Mouse (Mus musculus) limb, embryonic 14.5 days (tissue): Measurements from ENCODE around the gene 2310009B15Rik. TPM values are rescaled to one million over a fixed set of nuclear protein-coding genes. Genes with fewer than 3 reads are reported as not detected.

ENCODE experiments used
- ATAC-seq: fragments of 200-750 bp; cut with Nextera tagmentation; 2 replicates; pipeline ENCODE4 v1.8.0; 2017; ENCODE audit warnings: low read depth, moderate number of reproducible peaks, moderate TSS enrichment; ENCODE audit not compliant: low FRiP score
- DNase-seq: peaks from one replicate; pipeline ENCODE4 v3.0.0-alpha.2; 2015; ENCODE audit warnings: low spot score
- H3K27ac ChIP-seq: fragments of 300-500 bp; sonication (generic); replicated peaks from 2 replicates; pipeline ENCODE4 v1.5.1; 2014; ENCODE audit warnings: low read depth, mild to moderate bottlenecking, low read length, moderate library complexity, mixed read lengths
- H3K27me3 ChIP-seq: fragments of 300-500 bp; sonication (generic); 2 replicates; pipeline ENCODE4 v1.6.1; 2014; ENCODE audit warnings: low read length, mixed read lengths; ENCODE audit not compliant: control insufficient read depth, insufficient read depth
- H3K36me3 ChIP-seq: fragments of 300-500 bp; sonication (generic); 2 replicates; pipeline ENCODE4 v1.6.1; 2014; ENCODE audit warnings: mild to moderate bottlenecking, low read length, moderate library complexity, mixed read lengths; ENCODE audit not compliant: control insufficient read depth, insufficient read depth
- H3K4me1 ChIP-seq: fragments of 300-500 bp; sonication (generic); 2 replicates; pipeline ENCODE4 v1.6.1; 2014; ENCODE audit warnings: antibody characterized with exemption, low read length, mixed read lengths; ENCODE audit not compliant: control insufficient read depth, insufficient read depth
- H3K4me2 ChIP-seq: fragments of 300-500 bp; sonication (generic); replicated peaks from 2 replicates; pipeline ENCODE4 v1.6.1; 2014; ENCODE audit warnings: low read depth, mild to moderate bottlenecking, low read length, moderate library complexity; ENCODE audit not compliant: severe bottlenecking
- H3K4me3 ChIP-seq: fragments of 300-500 bp; sonication (generic); replicated peaks from 2 replicates; pipeline ENCODE4 v1.5.1; 2014; ENCODE audit warnings: low read length
- H3K9ac ChIP-seq: fragments of 300-500 bp; sonication (generic); 2 replicates; pipeline ENCODE4 v1.6.1; 2014; ENCODE audit warnings: mild to moderate bottlenecking, low read depth, low read length, moderate library complexity; ENCODE audit not compliant: severe bottlenecking
- H3K9me3 ChIP-seq: fragments of 300-500 bp; sonication (generic); 2 replicates; pipeline ENCODE4 v1.6.1; 2016; ENCODE audit warnings: low read length; ENCODE audit not compliant: control insufficient read depth
- POLR2A ChIP-seq: fragments of 200-500 bp; IDR thresholded peaks from 2 replicates; pipeline ENCODE4 v1.8.0; 2012; ENCODE audit warnings: inconsistent platforms, mild to moderate bottlenecking, moderate library complexity, borderline replicate concordance; ENCODE audit not compliant: insufficient read depth, insufficient read length; ENCODE audit errors: extremely low read depth
- WGBS: fragments of 180-500 bp; shearing (Covaris S2); extraction: QIAGEN DNeasy Blood & Tissue Kit; methylation state at CpG from one replicate; pipeline ENCODE4 v1.1.7; 2014; 5-methylcytosine and 5-hydroxymethylcytosine counted together
- polyA plus RNA-seq, 2 experiments: library from polyadenylated mRNA; depleted of rRNA in 1 of 2; stranded (reverse) in 1 of 2; unstranded in 1 of 2; fragments of >200 nt; fragmentation: Nextera tagmentation in 1 of 2; extraction: Ambion mirVana in 1 of 2; gene quantifications; 2 replicates each; pipeline versions ENCODE4 v1.2.1 to v1.2.3; 2012 to 2014

The 2310009B15Rik gene
- polyA plus RNA-seq, 2 experiments, result 47.9 to 50.4 TPM

- Histone ChIP-seq H3K9me3 (no peaks in the 10 kb centered on the region), H3K27me3 (peaks cover 41% of the 10 kb centered on the region), H3K9ac (0 out of 2 replicates have a peak overlapping the region, but pooled peaks have one; percentile 25), H3K4me2 (peak overlapping the region; percentile 62; the same call in 1 of the 2 replicates), H3K4me3 (peak overlapping the region; percentile 37), H3K4me1 (peaks cover 19% of the 10 kb centered on the region), H3K36me3 (0 out of 2 replicates have a peak, but pooled peaks cover 2% of the 10 kb centered on the region), H3K27ac (no peak overlapping the region)
- TF ChIP-seq POLR2A, result no peak
- ATAC-seq (no peak), DNase-seq (peak; percentile 4)
- 18% methylated on average over 12 of the region's 12 CpGs for WGBS
These were observed 10.5 kb downstream of the 2310009B15Rik start for GRCm38 (mm10) chr1:138846131-138846530.

- Histone ChIP-seq H3K9ac (no peak overlapping the region), H3K27ac (no peak overlapping the region), H3K4me1 (peaks cover 19% of the 10 kb centered on the region), H3K4me3 (no peak overlapping the region), H3K9me3 (no peaks in the 10 kb centered on the region), H3K4me2 (0 out of 2 replicates have a peak overlapping the region, but pooled peaks have one; percentile 8), H3K36me3 (no peaks in the 10 kb centered on the region), H3K27me3 (peaks cover 37% of the 10 kb centered on the region)
- ATAC-seq, result no peak
- DNase-seq, result no peak
- no peak for TF ChIP-seq POLR2A
- 33% methylated on average over 3 of the region's 3 CpGs for WGBS
These were observed 11.2 kb downstream of the 2310009B15Rik start for GRCm38 (mm10) chr1:138845481-138845880.

DNA sequence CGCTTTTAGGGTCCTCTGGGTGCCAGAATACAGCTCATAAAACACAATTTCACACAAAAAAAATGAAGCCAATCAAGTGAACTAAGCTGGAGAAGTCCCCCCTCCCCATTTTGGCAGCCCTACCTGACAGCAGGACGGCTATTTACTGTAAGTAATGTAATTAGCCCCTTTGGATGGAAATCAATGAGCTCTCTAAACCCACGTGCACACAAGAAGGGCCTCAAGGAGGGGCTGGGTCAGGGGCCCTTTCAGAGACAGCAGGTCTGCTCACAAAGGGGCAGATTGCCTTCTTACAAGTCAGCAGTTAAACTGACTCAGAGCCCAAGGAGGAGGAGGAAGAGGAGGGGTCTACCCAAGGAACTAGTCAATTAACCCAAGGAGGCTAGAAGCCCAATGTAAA lies 12.5 kb downstream of the 2310009B15Rik start:
- H3K27me3 ChIP-seq, result peaks cover 46% of the 10 kb centered on the region
- TF ChIP-seq POLR2A, result no peak
- H3K4me2 ChIP-seq, result peak overlapping the region; percentile 55
- WGBS, result 7% methylated on average over 3 of the region's 3 CpGs
- H3K4me3 ChIP-seq, result peak overlapping the region; percentile 48
- no peaks in the 10 kb centered on the region for H3K9me3 ChIP-seq
- peak overlapping the region; percentile 63; the same call in 1 of the 2 replicates for H3K9ac ChIP-seq
- H3K36me3 ChIP-seq, result no peaks in the 10 kb centered on the region
- DNase-seq (no peak), ATAC-seq (no peak)
- peaks cover 21% of the 10 kb centered on the region for H3K4me1 ChIP-seq
- H3K27ac ChIP-seq, result peak overlapping the region; percentile 72; the same call in 1 of the 2 replicates

DNA sequence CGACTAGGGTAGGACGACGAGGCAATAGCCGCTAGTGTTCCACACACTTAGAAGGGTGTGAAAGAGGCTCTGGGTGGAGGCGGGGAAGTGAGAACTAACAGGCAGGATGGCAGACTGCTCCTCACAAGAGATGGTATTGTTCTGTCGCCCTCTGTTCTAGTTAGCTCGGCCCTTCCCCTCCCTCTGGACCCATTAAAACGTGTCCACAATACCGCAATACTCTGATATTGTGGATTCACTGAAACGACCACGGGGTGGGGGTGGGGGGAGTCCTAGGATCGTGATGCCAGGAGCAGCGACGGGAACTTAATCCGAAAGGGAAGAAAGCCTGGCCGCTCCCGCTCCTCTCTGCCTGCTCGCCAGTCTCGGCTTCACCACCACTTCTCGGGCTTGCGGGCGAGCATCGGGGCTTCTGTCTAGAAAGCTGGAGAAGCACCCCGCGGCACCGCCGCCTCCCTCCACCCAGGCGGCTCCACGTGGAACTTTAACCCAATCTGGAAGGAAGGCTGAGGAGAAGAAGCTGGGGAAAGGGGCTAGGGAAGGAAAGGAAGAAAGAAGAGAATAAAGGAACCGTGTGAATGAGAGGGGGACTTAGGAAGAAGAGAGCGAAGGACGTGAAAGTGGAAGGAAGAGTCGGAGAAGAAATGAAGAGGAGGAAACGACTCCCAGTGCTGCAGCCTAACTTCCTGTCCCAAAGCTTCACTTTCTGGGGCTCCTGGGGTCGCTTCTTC lies 13.1 kb downstream of the 2310009B15Rik start:
- peak overlapping the region; percentile 48 for H3K4me3 ChIP-seq
- no peak for TF ChIP-seq POLR2A
- H3K27ac ChIP-seq, result peak overlapping the region; percentile 72
- H3K4me1 ChIP-seq, result peaks cover 18% of the 10 kb centered on the region
- H3K36me3 ChIP-seq, result no peaks in the 10 kb centered on the region
- H3K4me2 ChIP-seq, result peak overlapping the region; percentile 55
- under 1% methylated on average over 35 of the region's 35 CpGs for WGBS
- no peaks in the 10 kb centered on the region for H3K9me3 ChIP-seq
- ATAC-seq, result no peak
- no peak for DNase-seq
- H3K9ac ChIP-seq, result peak overlapping the region; percentile 63
- H3K27me3 ChIP-seq, result peaks cover 44% of the 10 kb centered on the region

DNA sequence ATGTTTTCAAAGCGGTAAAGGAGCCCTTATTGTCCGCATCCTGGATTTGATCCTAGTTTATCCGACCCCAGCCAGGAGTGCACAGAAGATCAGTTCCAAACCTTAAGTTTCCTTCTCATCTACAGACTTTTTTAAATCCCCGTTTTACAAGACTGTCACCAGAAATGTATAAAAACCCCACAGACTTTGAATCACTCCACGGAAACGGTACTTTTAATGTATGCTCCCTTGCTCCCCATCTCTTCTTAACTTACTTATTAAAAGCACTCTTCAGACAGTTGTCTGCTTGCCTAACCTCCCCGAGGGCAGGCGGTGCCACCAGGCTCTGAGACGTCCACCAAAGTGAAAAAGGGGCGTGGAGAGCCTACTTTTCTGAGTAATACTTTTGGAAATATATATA lies 13.9 kb downstream of the 2310009B15Rik start:
- peak overlapping the region; percentile 48 for H3K4me3 ChIP-seq
- no peaks in the 10 kb centered on the region for H3K9me3 ChIP-seq
- 6% methylated on average over 10 of the region's 10 CpGs for WGBS
- peak overlapping the region; percentile 76 for H3K9ac ChIP-seq
- ATAC-seq (no peak), DNase-seq (no peak)
- H3K27me3 ChIP-seq, result peaks cover 43% of the 10 kb centered on the region
- H3K36me3 ChIP-seq, result no peaks in the 10 kb centered on the region
- peak overlapping the region; percentile 55 for H3K4me2 ChIP-seq
- peak overlapping the region; percentile 82 for H3K27ac ChIP-seq
- H3K4me1 ChIP-seq, result peaks cover 22% of the 10 kb centered on the region
- no peak for TF ChIP-seq POLR2A
